Mouse (Mus musculus): Measurements from ENCODE around the gene Tpm1.
A peak's percentile ranks its signal among the peaks of the same experiment; 100 is the strongest.

Tpm1 gene

DNA sequence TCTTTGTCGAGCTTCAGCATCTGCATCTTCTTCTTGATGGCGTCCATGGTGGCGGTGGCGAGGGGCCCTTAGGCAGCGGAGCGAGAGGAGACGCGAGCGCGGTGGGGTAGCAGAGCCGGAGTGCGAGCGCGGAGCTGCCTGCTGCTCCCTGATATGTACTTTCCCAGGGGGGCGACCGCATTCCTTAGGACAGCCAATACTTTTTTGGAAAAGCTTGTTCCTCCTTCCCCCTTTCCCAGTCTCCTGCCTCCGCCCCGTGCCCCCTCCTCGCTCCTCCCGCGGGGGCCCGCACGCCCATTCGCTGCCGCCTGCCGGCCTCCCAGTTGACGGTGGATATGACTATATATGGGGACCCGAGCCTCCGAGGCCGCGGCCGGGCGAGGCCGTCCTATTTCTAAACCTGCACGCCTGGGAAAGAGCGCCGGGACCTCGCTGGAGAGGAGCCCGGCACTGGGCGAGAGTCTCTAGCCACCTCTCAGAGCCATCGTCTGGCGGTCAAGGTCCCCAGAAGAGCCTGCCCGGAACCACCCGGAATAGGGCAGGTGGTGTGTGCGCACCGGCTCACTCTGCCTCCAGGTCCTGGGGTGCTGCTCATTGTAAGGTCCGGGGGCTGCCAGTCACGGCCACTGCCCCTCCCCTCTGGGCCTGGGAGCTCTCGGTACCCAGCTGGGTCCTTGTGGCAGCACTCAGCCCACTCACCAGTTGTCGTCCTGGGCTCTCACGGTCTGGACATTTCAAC lies at the start of gene Tpm1:
Tpm1 (minus strand) TSS at position 321 of the 739 bp plus-strand sequence.
- peak; percentile 79 for DNase-seq (ENCODE audit: low spot score)

- DNase-seq (ENCODE audit: low spot score), result no peak
Observed at GRCm38 (mm10) chr9:67094371-67094770, 45.2 kb upstream of the Tpm1 start.

GRCm38 (mm10) chr9:67092210-67092609 lies 43.0 kb upstream of the Tpm1 start:
- no peak for DNase-seq (ENCODE audit: low spot score)

DNA sequence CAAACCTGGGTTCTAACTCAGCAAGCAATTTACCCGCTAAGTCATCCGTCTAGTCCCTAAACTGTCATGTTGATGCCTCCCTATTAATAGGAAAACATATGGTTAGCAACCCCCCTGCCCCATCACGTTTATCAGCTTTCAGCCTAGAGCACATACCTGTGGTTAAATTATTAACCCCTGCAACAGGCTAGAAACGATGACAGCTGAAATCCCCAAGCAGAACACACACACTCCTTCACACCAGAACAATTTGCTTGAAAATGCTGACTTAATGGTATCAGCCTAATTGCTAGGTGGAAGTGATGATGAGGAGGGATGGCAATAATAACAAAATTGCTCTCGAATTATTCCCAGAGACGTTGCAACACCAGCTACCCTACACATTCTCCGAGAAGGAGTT lies 42.4 kb upstream of the Tpm1 start:
- no peak for DNase-seq (ENCODE audit: low spot score)

DNA sequence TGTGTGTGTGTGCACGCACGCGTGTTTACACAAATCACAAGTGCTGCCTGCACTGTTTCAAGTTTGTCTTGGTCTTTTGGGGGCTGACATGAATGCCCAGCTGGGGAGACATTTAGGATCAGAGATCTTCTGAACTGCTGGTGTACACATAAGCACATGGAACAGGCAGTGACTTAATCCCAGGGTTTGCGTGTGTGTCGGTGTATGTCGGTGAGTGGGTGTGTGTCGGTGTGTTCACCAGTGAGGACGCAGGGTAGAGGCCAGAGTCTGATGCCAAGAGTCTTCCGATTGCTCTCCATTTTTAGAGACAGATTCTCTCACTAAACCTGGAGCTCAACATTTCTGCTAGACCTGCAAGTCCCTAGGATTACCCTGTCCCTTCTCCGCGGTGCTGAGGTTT lies 41.9 kb upstream of the Tpm1 start:
- no peak for DNase-seq (ENCODE audit: low spot score)

DNA sequence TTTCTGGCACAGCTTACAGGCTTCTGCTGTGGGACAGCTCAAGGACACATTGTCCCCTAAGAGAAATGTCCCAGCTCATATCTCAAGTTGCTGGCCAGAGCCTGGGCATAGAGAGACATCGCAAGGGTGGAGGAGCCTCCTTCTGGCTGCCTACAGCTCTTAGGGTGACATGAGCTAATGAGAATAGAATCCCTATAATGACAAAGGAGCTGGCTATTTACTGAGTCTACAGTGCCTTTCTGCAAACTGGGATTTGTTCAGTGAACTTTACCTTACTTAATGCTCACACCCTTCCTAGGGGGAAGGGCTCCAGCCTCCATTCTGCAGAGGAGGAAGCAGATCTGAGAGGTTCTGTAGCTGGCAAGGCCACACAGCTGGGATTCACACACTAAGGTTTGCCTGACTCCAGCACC lies 41.4 kb upstream of the Tpm1 start:
- no peak for DNase-seq (ENCODE audit: low spot score)

GRCm38 (mm10) chr9:67089167-67089566 lies 40.0 kb upstream of the Tpm1 start:
- no peak for DNase-seq (ENCODE audit: low spot score)

DNA sequence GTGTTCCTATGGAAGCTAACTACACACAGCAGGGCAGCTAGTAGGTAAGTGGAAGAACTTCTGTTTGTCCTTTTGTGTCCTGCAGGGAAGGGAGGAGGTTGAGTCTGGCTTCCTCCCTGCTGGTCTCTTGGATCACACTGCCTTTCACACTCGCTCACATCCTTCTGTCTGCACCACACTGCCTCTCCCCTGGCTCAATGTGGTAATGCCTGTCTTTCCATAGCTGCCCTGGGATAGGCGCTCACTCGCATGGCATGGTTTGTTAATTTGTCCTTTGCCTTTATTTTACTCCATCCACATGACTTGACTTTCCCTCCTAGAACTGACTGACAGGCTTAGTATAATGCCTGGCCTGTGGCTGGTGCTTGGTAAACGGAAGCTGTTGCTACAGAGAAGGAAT lies 34.6 kb upstream of the Tpm1 start:
- DNase-seq (ENCODE audit: low spot score), result no peak

DNA sequence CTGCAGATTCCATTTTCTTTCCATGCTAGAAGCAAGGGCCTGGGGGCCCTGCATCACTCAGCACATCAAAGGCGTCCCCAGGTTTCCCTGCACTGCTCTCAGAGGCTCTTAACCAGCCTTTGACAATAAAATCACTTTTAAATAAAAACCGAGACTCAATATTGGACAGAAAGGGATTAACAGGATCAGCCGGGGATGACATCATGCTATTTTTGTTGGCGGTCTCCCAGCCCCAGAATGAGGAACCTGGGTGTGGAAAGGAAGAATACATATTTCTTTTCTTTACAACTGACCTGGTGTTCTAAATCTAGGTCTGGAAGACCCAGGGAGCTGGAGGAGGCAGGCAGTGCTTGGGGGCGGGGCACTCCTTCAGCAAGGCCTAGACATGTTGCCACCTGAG lies 32.5 kb upstream of the Tpm1 start:
- no peak for DNase-seq (ENCODE audit: low spot score)

DNA sequence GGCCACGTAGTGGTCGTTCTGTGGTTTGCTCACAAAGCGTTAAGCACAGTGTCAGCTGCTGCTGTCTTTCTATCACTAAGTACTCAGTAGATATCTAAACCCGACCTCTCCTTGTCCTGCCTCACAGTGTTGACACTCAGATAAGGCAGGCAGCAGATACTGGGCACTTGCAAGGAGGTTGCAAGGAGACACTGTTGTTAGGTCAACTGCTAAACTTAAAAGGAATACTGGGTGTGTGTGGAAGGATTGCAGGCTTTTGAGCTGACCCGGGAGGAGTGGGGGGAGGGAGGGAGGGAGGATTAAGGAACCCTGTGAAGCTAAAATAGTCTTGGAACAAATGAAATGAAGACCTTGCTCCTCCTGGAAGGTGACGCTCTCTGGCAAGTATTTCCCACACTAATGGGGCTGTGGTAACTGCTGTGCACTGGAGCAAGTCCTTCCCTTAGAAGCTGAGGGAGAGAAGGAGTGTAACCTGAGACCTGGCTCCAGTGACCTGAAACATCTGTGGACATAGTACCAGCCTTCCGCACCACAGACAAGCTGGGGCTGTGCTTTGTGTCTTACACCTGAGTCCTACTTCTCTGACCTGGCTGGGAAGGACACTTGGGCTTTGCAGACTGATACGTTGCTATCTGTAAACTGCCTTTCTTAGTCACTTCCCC lies 28.6 kb upstream of the Tpm1 start:
- no peak for DNase-seq (ENCODE audit: low spot score)

GRCm38 (mm10) chr9:67077266-67077657 lies 28.1 kb upstream of the Tpm1 start:
- DNase-seq (ENCODE audit: low spot score), result no peak

DNA sequence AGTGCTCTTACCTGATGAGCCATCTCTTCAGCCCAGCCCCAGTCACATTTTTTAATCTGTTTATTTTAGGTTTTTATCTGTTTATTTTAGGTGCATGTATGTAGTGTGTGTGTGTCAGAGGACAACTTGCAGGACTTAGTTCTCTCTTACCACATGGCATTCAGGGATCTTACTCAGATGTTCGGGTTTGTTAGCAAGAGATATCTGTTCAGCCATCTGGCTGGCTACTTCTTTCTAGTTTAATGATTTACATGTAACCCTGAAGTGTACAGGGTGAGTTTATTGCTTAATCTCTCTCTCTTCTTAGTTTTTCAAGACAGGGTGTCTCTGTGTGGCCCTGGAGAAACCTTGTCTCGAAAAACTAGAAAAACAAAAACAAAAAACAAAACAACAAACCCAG lies 23.0 kb upstream of the Tpm1 start:
- DNase-seq (ENCODE audit: low spot score), result no peak

DNA sequence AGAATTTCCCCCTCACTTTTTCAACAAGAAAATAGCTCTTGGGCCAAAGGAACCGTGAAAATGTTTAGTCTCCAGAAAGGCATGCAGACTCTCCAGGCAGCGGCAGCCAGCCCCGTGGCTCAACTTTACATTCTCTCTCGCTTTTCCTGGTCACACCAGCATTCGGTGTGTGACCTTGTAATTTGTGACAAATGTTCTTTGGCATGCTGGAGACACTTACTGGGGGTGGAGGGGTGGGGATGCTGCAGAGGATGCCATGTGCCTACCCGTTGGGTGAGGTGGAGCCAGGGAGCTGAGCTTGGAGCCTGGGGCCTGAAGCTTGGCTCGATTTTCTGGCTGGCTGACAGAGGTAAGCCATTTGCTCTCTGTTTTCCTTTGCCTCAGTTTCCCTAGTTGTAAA lies 22.4 kb upstream of the Tpm1 start:
- DNase-seq (ENCODE audit: low spot score), result no peak

GRCm38 (mm10) chr9:67071103-67071502 lies 21.9 kb upstream of the Tpm1 start:
- no peak for DNase-seq (ENCODE audit: low spot score)

GRCm38 (mm10) chr9:67066616-67067015 lies 17.4 kb upstream of the Tpm1 start:
- no peak for DNase-seq (ENCODE audit: low spot score)

- no peak for DNase-seq (ENCODE audit: low spot score)
Observed at GRCm38 (mm10) chr9:67059714-67060113, 10.5 kb upstream of the Tpm1 start.

GRCm38 (mm10) chr9:67058366-67058765 lies 9.2 kb upstream of the Tpm1 start:
- DNase-seq (ENCODE audit: low spot score), result no peak

GRCm38 (mm10) chr9:67050736-67051337 lies 1.6 kb upstream of the Tpm1 start:
- no peak for DNase-seq (ENCODE audit: low spot score)

DNA sequence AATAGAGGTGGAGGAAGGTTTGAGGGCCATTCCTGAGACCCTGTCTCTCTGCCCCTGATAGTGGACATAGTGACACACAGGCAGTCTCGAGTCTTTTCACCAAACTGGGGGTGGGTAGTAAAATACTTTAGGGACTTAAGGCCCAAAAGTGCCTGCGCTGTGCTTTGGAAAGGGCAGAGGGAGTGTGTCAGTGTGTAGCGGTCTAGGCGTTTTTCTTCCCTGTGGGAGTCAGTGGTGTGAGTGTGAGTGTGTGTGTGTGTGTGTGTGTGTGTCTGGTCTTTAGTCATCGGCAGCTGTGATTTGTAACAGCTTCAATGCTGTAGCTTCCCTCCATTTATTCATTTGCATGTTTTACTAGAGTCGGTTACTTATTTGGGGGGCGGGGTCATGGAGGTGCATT lies 630 bp upstream of the Tpm1 start:
- DNase-seq (ENCODE audit: low spot score), result no peak

- DNase-seq (ENCODE audit: low spot score), result no peak
Observed at GRCm38 (mm10) chr9:67048483-67049085, 622 bp downstream of the Tpm1 start.

DNA sequence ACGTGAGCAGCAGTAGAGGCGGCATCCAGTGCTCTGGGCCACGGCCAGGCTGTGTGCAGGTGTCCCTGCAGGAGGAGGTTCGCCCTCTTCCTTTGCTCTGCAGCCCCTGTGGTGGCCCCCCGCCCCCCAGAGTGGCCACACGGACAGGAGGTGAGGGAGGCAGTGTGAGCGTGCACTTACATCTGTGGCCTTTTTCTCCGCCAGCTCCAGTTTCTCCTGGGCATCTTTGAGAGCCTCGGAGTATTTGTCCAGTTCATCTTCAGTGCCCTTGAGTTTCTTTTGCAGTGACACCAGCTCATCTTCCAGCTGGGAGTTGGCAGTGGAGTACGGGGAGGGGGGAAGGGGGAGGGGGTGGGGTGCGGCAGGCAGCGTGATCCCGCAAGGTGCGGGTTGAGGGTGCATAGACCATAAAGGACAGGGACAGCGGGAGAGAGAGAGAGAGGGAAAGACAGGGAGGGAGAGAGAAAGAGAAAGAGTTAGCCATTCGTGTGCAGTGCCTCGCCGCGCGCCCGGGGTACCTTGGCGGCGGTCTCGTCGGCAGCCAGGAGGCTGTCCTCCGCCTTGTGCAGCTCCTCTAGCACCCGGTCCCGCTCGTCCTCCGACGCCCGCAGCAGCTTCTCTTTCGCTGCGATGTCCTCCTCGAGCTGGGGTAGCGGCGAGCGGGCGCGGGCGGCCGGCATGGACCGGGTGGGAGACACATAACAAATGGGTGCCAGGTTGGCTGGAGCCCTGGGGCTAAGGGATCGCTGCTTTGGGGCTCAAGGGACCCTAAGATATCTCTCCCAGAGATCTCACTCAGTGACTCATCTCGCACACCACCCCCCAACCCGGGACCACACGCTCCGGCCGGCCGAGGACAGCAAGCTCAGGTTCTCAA lies 1.4 kb downstream of the Tpm1 start:
- DNase-seq (ENCODE audit: low spot score), result no peak
